Mouse (Mus musculus) cerebellum, adult 2 months (tissue): ENCODE measurements at regions not wholly inside any gene's neighbourhood (a gene's known extent, or its start where the extent isn't known, plus 50 kb on each side); places are given as distances from the start of the nearest gene placed in this dataset.

Source experiments
- CTCF ChIP-seq: fragments of 200-500 bp; IDR thresholded peaks from 2 replicates; pipeline ENCODE4 v1.5.1; 2011; ENCODE audit warnings: low read depth, mild to moderate bottlenecking, control low read depth, low read length, moderate library complexity, borderline replicate concordance; ENCODE audit not compliant: insufficient read depth
- POLR2A ChIP-seq: fragments of 200-500 bp; IDR thresholded peaks from 2 replicates; pipeline ENCODE4 v1.6.1; 2011; ENCODE audit warnings: low read length, control low read depth, borderline replicate concordance; ENCODE audit not compliant: insufficient read depth

- TF ChIP-seq POLR2A (no peak), CTCF (no peak)
These were observed 170.0 kb downstream of the Mex3b start for GRCm38 (mm10) chr7:83037100-83037499.
